16 mouse cellular contexts compared by ENCODE assay signal in the genomic region with DNA sequence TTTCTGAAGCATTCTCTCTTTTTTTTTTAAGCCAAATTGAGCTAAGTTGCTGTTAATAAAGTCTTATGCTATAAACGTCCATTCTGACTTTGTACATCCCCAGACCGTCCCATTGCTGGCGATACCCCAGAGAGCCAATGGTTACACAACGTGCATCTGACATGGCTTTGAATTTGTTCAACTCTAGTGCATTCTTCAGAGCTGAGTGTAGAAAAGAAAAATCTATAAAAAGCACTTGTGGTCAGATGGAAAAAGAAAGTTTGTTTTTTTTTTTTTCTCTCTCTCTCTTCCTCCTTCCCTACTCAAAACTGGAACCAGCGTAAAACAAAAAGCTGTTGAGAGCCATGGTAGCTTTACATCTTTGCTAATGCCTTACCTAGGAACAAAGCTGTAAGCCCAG. TPM values are rescaled to one million over a fixed set of nuclear protein-coding genes. Genes with fewer than 3 reads are reported as not detected.
DNase-seq lines count a peak whose midpoint lies in the region; ATAC-seq and TF ChIP-seq lines count a peak whose summit lies in the region.
"Had no signal": no experiment of that assay in that cellular context is flagged by ENCODE, and none has a peak within 500 bp of the region (broad histone marks: within the 10 kb centered on the region; RNA-seq: fewer than 3 reads in every experiment).

No protein-coding gene starts in this region.

- no peaks in the 10 kb centered on the region for H3K27me3 ChIP-seq in embryonic facial prominence, embryonic 15.5 days
- H3K27me3 ChIP-seq in embryonic facial prominence, embryonic 10.5 days (replicated peaks; ENCODE audit: low read depth, poor library complexity, severe bottlenecking): no peaks in the 10 kb centered on the region
- H3K27me3 ChIP-seq in heart, embryonic 15.5 days: no peaks in the 10 kb centered on the region
- H3K27me3 ChIP-seq in heart, embryonic 11.5 days (ENCODE audit: control insufficient read depth, insufficient read depth, low read length): no peaks in the 10 kb centered on the region
- H3K27me3 ChIP-seq in myocyte (ENCODE audit: control insufficient read depth, insufficient read depth, insufficient read length): no peaks in the 10 kb centered on the region
- H3K27me3 ChIP-seq in hindbrain, embryonic 14.5 days (ENCODE audit: control insufficient read depth, insufficient read depth, low read length): no peaks in the 10 kb centered on the region
- H3K27me3 ChIP-seq: hindbrain, embryonic 12.5 days; midbrain, embryonic 12.5 days had no signal

- 68% methylated on average over 5 of the region's 5 CpGs for WGBS in embryonic facial prominence, embryonic 15.5 days
- WGBS in embryonic facial prominence, embryonic 10.5 days: 92% methylated on average over 5 of the region's 5 CpGs
- 73% methylated on average over 5 of the region's 5 CpGs for WGBS in heart, embryonic 15.5 days
- 88% methylated on average over 5 of the region's 5 CpGs for WGBS in heart, embryonic 11.5 days (ENCODE audit: insufficient replicate concordance)
- 84% methylated on average over 5 of the region's 5 CpGs for WGBS in hindbrain, embryonic 14.5 days

- no peak for ATAC-seq in embryonic facial prominence, embryonic 15.5 days (ENCODE audit: insufficient number of reproducible peaks, low FRiP score, low TSS enrichment, low read depth)
- no peak for ATAC-seq in heart, embryonic 15.5 days (replicated peaks; ENCODE audit: insufficient number of reproducible peaks, insufficient read depth, low FRiP score, low read depth)
- ATAC-seq in heart, embryonic 11.5 days (replicated peaks; ENCODE audit: insufficient number of reproducible peaks, low FRiP score, low TSS enrichment): no peak
- no peak for ATAC-seq in cerebellum, adult (ENCODE audit: insufficient number of reproducible peaks, low FRiP score, low TSS enrichment)
- ATAC-seq in hindbrain, embryonic 14.5 days (ENCODE audit: low FRiP score): no peak
- ATAC-seq: liver, postnatal 0 days had no signal

- peaks cover 34% of the 10 kb centered on the region for H3K4me1 ChIP-seq in embryonic facial prominence, embryonic 15.5 days
- peaks cover 23% of the 10 kb centered on the region for H3K4me1 ChIP-seq in embryonic facial prominence, embryonic 10.5 days
- H3K4me1 ChIP-seq in heart, embryonic 15.5 days (replicated peaks): peaks cover 54% of the 10 kb centered on the region
- H3K4me1 ChIP-seq in heart, embryonic 11.5 days (ENCODE audit: control insufficient read depth, insufficient read depth, low read length): peaks cover 22% of the 10 kb centered on the region
- no peaks in the 10 kb centered on the region for H3K4me1 ChIP-seq in hindbrain, embryonic 14.5 days (replicated peaks; ENCODE audit: control insufficient read depth, insufficient read depth, low read length)
- H3K4me1 ChIP-seq: midbrain, embryonic 12.5 days had no signal

- no peaks in the 10 kb centered on the region; the same call in 1 of the 2 replicates for H3K36me3 ChIP-seq in embryonic facial prominence, embryonic 15.5 days
- peaks cover 4% of the 10 kb centered on the region; the same call in 1 of the 2 replicates for H3K36me3 ChIP-seq in embryonic facial prominence, embryonic 10.5 days (replicated peaks)
- H3K36me3 ChIP-seq in heart, embryonic 15.5 days: no peaks in the 10 kb centered on the region
- H3K36me3 ChIP-seq in heart, embryonic 11.5 days (ENCODE audit: control insufficient read depth, insufficient read depth, low read length): no peaks in the 10 kb centered on the region
- H3K36me3 ChIP-seq in myocyte (ENCODE audit: control insufficient read depth, insufficient read depth): peaks cover 9% of the 10 kb centered on the region
- H3K36me3 ChIP-seq in hindbrain, embryonic 14.5 days (replicated peaks; ENCODE audit: control insufficient read depth, insufficient read depth): no peaks in the 10 kb centered on the region
- H3K36me3 ChIP-seq: hindbrain, embryonic 12.5 days; midbrain, embryonic 12.5 days had no signal

- H3ac ChIP-seq in myocyte (ENCODE audit: control insufficient read depth, insufficient read length): no peak overlapping the region

- DNase-seq in embryonic facial prominence, embryonic 10.5 days (ENCODE audit: low spot score): no peak
- DNase-seq in fibroblast of lung, adult 2 months (ENCODE audit: low read depth): peak; percentile 68
- DNase-seq in hindbrain, embryonic 14.5 days (ENCODE audit: low spot score): no peak
- DNase-seq: adrenal gland, adult 8-10 months; cerebellum, adult 9-11 months; liver, postnatal 0 days; right cerebral cortex, postnatal 25 days; thymus, adult 2 months had no signal

- peak overlapping the region; percentile 40; the same call in 1 of the 2 replicates for H3K27ac ChIP-seq in embryonic facial prominence, embryonic 15.5 days (replicated peaks)
- H3K27ac ChIP-seq in embryonic facial prominence, embryonic 10.5 days (replicated peaks): no peak overlapping the region
- peak overlapping the region; percentile 69 for H3K27ac ChIP-seq in heart, embryonic 15.5 days
- no peak overlapping the region for H3K27ac ChIP-seq in heart, embryonic 11.5 days (ENCODE audit: low read depth, low read length)
- no peak overlapping the region for H3K27ac ChIP-seq in hindbrain, embryonic 14.5 days
- H3K27ac ChIP-seq: hindbrain, embryonic 12.5 days; left cerebral cortex, adult 2 months; midbrain, embryonic 12.5 days had no signal

- H3K9ac ChIP-seq in embryonic facial prominence, embryonic 15.5 days: no peak overlapping the region
- no peak overlapping the region for H3K9ac ChIP-seq in heart, embryonic 15.5 days
- H3K9ac ChIP-seq in heart, embryonic 11.5 days (ENCODE audit: low read depth, low read length): no peak overlapping the region
- no peak overlapping the region for H3K9ac ChIP-seq in hindbrain, embryonic 14.5 days
- H3K9ac ChIP-seq: hindbrain, embryonic 12.5 days; liver, postnatal 0 days; midbrain, embryonic 12.5 days had no signal

- H3K9me3 ChIP-seq in embryonic facial prominence, embryonic 15.5 days (replicated peaks): no peaks in the 10 kb centered on the region
- no peaks in the 10 kb centered on the region for H3K9me3 ChIP-seq in embryonic facial prominence, embryonic 10.5 days
- H3K9me3 ChIP-seq in heart, embryonic 15.5 days (replicated peaks): no peaks in the 10 kb centered on the region
- H3K9me3 ChIP-seq in heart, embryonic 11.5 days (replicated peaks; ENCODE audit: control insufficient read depth, low read length): no peaks in the 10 kb centered on the region
- no peaks in the 10 kb centered on the region for H3K9me3 ChIP-seq in hindbrain, embryonic 14.5 days (ENCODE audit: control insufficient read depth, low read length)
- H3K9me3 ChIP-seq: hindbrain, embryonic 12.5 days; midbrain, embryonic 12.5 days had no signal

- no peak overlapping the region for H3K4me2 ChIP-seq in embryonic facial prominence, embryonic 15.5 days (replicated peaks)
- H3K4me2 ChIP-seq in heart, embryonic 15.5 days: no peak overlapping the region
- H3K4me2 ChIP-seq in heart, embryonic 11.5 days: no peak overlapping the region
- H3K4me2 ChIP-seq in myocyte (ENCODE audit: low read depth): peak overlapping the region; percentile 63
- H3K4me2 ChIP-seq in hindbrain, embryonic 14.5 days (replicated peaks): no peak overlapping the region
- H3K4me2 ChIP-seq: hindbrain, embryonic 12.5 days; midbrain, embryonic 12.5 days had no signal

- H3K4me3 ChIP-seq in embryonic facial prominence, embryonic 15.5 days (replicated peaks): no peak overlapping the region
- H3K4me3 ChIP-seq in embryonic facial prominence, embryonic 10.5 days: no peak overlapping the region
- no peak overlapping the region for H3K4me3 ChIP-seq in heart, embryonic 15.5 days
- no peak overlapping the region for H3K4me3 ChIP-seq in heart, embryonic 11.5 days (ENCODE audit: low read depth, low read length)
- no peak overlapping the region for H3K4me3 ChIP-seq in myocyte
- no peak overlapping the region for H3K4me3 ChIP-seq in hindbrain, embryonic 14.5 days (replicated peaks; ENCODE audit: low read length)
- H3K4me3 ChIP-seq: hindbrain, embryonic 12.5 days; left cerebral cortex, adult 2 months; midbrain, embryonic 12.5 days had no signal

- peaks cover 65% of the 10 kb centered on the region for H3K79me2 ChIP-seq in myocyte (ENCODE audit: control insufficient read depth, insufficient read depth)

- no peak for TF ChIP-seq POLR2A in myocyte (IDR thresholded peaks at IDR 0.05; ENCODE audit: insufficient read length, low read depth)

TF ChIP-seq in myocyte, 11 proteins besides CTCF, POLR2A, EP300 and RAD21:
- TF ChIP-seq REST (IDR thresholded peaks at IDR 0.05; ENCODE audit: insufficient read depth, insufficient read length) (no peak), CEBPB (IDR thresholded peaks at IDR 0.05; ENCODE audit: insufficient read depth, poor library complexity, severe bottlenecking) (peak; percentile 69), MYOD1 (IDR thresholded peaks at IDR 0.05; ENCODE audit: control insufficient read depth in 1 of 3, insufficient read length in 2 of 3, low read depth in 2 of 3) (no peak), E2F4 (IDR thresholded peaks at IDR 0.05; ENCODE audit: insufficient read depth) (no peak), POLR2AphosphoS2 (IDR thresholded peaks at IDR 0.05; ENCODE audit: insufficient read length, low read depth) (no peak)

RNA-seq across cellular contexts. Expression of gene Samd4, which starts 41.8 kb away (rescaled TPM):
- polyA plus RNA-seq in embryonic facial prominence, embryonic 15.5 days (2015; fragmentation: Nextera tagmentation; extraction: Ambion mirVana): 14.6 and 15.4 TPM in 2 replicates
- 3.1 and 4.6 TPM in 2 replicates for polyA plus RNA-seq in embryonic facial prominence, embryonic 10.5 days (2016; fragmentation: Nextera tagmentation; extraction: Ambion mirVana)
- polyA plus RNA-seq in heart, embryonic 15.5 days (2015; fragmentation: Nextera tagmentation; extraction: Ambion mirVana): 15.3 and 17.6 TPM in 2 replicates
- 8.9 and 13.1 TPM in 2 replicates for polyA plus RNA-seq in heart, embryonic 11.5 days (2014; fragmentation: Nextera tagmentation; extraction: Ambion mirVana)
- 15.7 TPM for polyA plus RNA-seq in myocyte (2012; fragmentation: generic; extraction: Trizol)
- polyA plus RNA-seq in hindbrain, embryonic 14.5 days (2014; fragmentation: Nextera tagmentation; extraction: Ambion mirVana): 2.9 and 3.1 TPM in 2 replicates

Comparison
In these comparisons a context has a peak if more than half of its experiments do, and no peak if none do; other contexts are left out.
1. H3K27ac ChIP-seq: peak in embryonic facial prominence, embryonic 15.5 days (single experiment) and heart, embryonic 15.5 days (single experiment); none in embryonic facial prominence, embryonic 10.5 days (single experiment), heart, embryonic 11.5 days (single experiment) and hindbrain, embryonic 14.5 days (single experiment).